Mouse (Mus musculus): ENCODE data around the gene Rbm34. TPM values are rescaled to one million over a fixed set of nuclear protein-coding genes. Genes with fewer than 3 reads are reported as not detected.
"Not testable (repeated sequence)": the region's sequence is repeated elsewhere in the genome, so short reads cannot be mapped to it uniquely, and the experiment has no call there.

The Rbm34 gene
- 14.0 and 25.0 TPM in 2 replicates for polyA plus RNA-seq (2016; fragmentation: Nextera tagmentation; extraction: Ambion mirVana)

- H3K27ac ChIP-seq, result peak within 1 kb of the TSS; percentile 89
- H3K4me1 ChIP-seq, result peaks cover 9% of the 10 kb centered on the region; the same call in 1 of the 2 replicates
- no peaks in the 10 kb centered on the region for H3K27me3 ChIP-seq (ENCODE audit: insufficient read depth, poor library complexity, severe bottlenecking)
- WGBS, result under 1% methylated on average over 50 of the region's 50 CpGs
- H3K36me3 ChIP-seq, result peaks cover 36% of the 10 kb centered on the region
- peak; percentile 96 for DNase-seq (ENCODE audit: low spot score)
- no peaks in the 10 kb centered on the region for H3K9me3 ChIP-seq
- peak within 1 kb of the TSS; percentile 98 for H3K4me3 ChIP-seq
These were observed at the start of gene Rbm34 for GRCm38 (mm10) chr8:126970579-126971313. Gene Rbm34 (minus strand): TSS chr8:126971071.

- WGBS, result 42% methylated on average over 9 of the region's 9 CpGs
- H3K4me1 ChIP-seq, result no peaks in the 10 kb centered on the region
These were observed 40.8 kb upstream of the Rbm34 start for GRCm38 (mm10) chr8:127011668-127012067.

GRCm38 (mm10) chr8:126994506-126994905 is 23.6 kb upstream of the Rbm34 start:
- no peak for DNase-seq (ENCODE audit: low spot score)
- 72% methylated on average over 1 of the region's 1 CpGs for WGBS
- Histone ChIP-seq H3K4me3 (no peak overlapping the region), H3K9me3 (no peaks in the 10 kb centered on the region), H3K27ac (no peak overlapping the region), H3K27me3 (ENCODE audit: insufficient read depth, poor library complexity, severe bottlenecking) (no peaks in the 10 kb centered on the region), H3K4me1 (peaks cover 7% of the 10 kb centered on the region; the same call in 1 of the 2 replicates), H3K36me3 (no peaks in the 10 kb centered on the region)

More at GRCm38 (mm10) chr8:127011668-127012067, 40.8 kb upstream of the Rbm34 start:
- Histone ChIP-seq H3K9me3 (no peaks in the 10 kb centered on the region), H3K27me3 (ENCODE audit: insufficient read depth, poor library complexity, severe bottlenecking) (no peaks in the 10 kb centered on the region), H3K4me3 (no peak overlapping the region), H3K36me3 (no peaks in the 10 kb centered on the region), H3K27ac (no peak overlapping the region)
- no peak for DNase-seq (ENCODE audit: low spot score)

- Histone ChIP-seq H3K4me3 (no peak overlapping the region), H3K27ac (no peak overlapping the region), H3K4me1 (peaks cover 14% of the 10 kb centered on the region; the same call in 1 of the 2 replicates), H3K27me3 (ENCODE audit: insufficient read depth, poor library complexity, severe bottlenecking) (no peaks in the 10 kb centered on the region), H3K36me3 (no peaks in the 10 kb centered on the region), H3K9me3 (no peaks in the 10 kb centered on the region)
- WGBS, result 78% methylated on average over 5 of the region's 5 CpGs
- DNase-seq (ENCODE audit: low spot score), result no peak
These were observed 18.7 kb upstream of the Rbm34 start for GRCm38 (mm10) chr8:126989363-126990153.

- peaks cover 14% of the 10 kb centered on the region; the same call in 1 of the 2 replicates for H3K4me1 ChIP-seq
- no peak for DNase-seq (ENCODE audit: low spot score)
- H3K27me3 ChIP-seq (ENCODE audit: insufficient read depth, poor library complexity, severe bottlenecking), result no peaks in the 10 kb centered on the region
- 47% methylated on average over 16 of the region's 16 CpGs for WGBS
- peak overlapping the region; percentile 31; the same call in 1 of the 2 replicates for H3K4me3 ChIP-seq
- no peaks in the 10 kb centered on the region for H3K9me3 ChIP-seq
- no peaks in the 10 kb centered on the region for H3K36me3 ChIP-seq
- H3K27ac ChIP-seq, result no peak overlapping the region
These were observed 17.6 kb upstream of the Rbm34 start for GRCm38 (mm10) chr8:126988346-126989006.

GRCm38 (mm10) chr8:126986495-126986894 is 15.6 kb upstream of the Rbm34 start:
- peak; percentile 86 for DNase-seq (ENCODE audit: low spot score)
- 4% methylated on average over 12 of the region's 12 CpGs for WGBS
- H3K36me3 ChIP-seq, result no peaks in the 10 kb centered on the region

GRCm38 (mm10) chr8:126980046-126980445 is 9.2 kb upstream of the Rbm34 start:
- H3K4me3 ChIP-seq, result no peak overlapping the region
- H3K9me3 ChIP-seq, result no peaks in the 10 kb centered on the region
- no peaks in the 10 kb centered on the region for H3K36me3 ChIP-seq
- H3K27me3 ChIP-seq (ENCODE audit: insufficient read depth, poor library complexity, severe bottlenecking), result peaks cover 18% of the 10 kb centered on the region
- no peak overlapping the region for H3K27ac ChIP-seq
- WGBS, result 55% methylated on average over 5 of the region's 5 CpGs
- H3K4me1 ChIP-seq, result no peaks in the 10 kb centered on the region
- no peak for DNase-seq (ENCODE audit: low spot score)

More at GRCm38 (mm10) chr8:126986495-126986894, 15.6 kb upstream of the Rbm34 start:
- Histone ChIP-seq H3K9me3 (no peaks in the 10 kb centered on the region), H3K27me3 (ENCODE audit: insufficient read depth, poor library complexity, severe bottlenecking) (no peaks in the 10 kb centered on the region), H3K4me1 (peaks cover 14% of the 10 kb centered on the region; the same call in 1 of the 2 replicates), H3K27ac (no peak overlapping the region), H3K4me3 (no peak overlapping the region)

GRCm38 (mm10) chr8:126979091-126979920 is 8.4 kb upstream of the Rbm34 start:
- Histone ChIP-seq H3K27me3 (ENCODE audit: insufficient read depth, poor library complexity, severe bottlenecking) (peaks cover 18% of the 10 kb centered on the region), H3K27ac (no peak overlapping the region), H3K36me3 (no peaks in the 10 kb centered on the region), H3K9me3 (no peaks in the 10 kb centered on the region), H3K4me3 (peak overlapping the region; percentile 54), H3K4me1 (no peaks in the 10 kb centered on the region)
- WGBS, result 25% methylated on average over 27 of the region's 27 CpGs
- DNase-seq (ENCODE audit: low spot score), result no peak

- not testable (repeated sequence) for DNase-seq (ENCODE audit: low spot score); H3K27ac ChIP-seq; H3K9me3 ChIP-seq; H3K4me1 ChIP-seq; H3K36me3 ChIP-seq
- Histone ChIP-seq H3K4me3 (peak overlapping the region; percentile 54), H3K27me3 (ENCODE audit: insufficient read depth, poor library complexity, severe bottlenecking) (peaks cover 18% of the 10 kb centered on the region)
- 46% methylated on average over 2 of the region's 3 CpGs for WGBS
These were observed 7.7 kb upstream of the Rbm34 start for GRCm38 (mm10) chr8:126978535-126978934.

- Histone ChIP-seq H3K27ac (no peak overlapping the region), H3K4me1 (no peaks in the 10 kb centered on the region), H3K9me3 (no peaks in the 10 kb centered on the region), H3K36me3 (no peaks in the 10 kb centered on the region), H3K27me3 (ENCODE audit: insufficient read depth, poor library complexity, severe bottlenecking) (peaks cover 18% of the 10 kb centered on the region), H3K4me3 (no peak overlapping the region)
- no peak for DNase-seq (ENCODE audit: low spot score)
- 80% methylated on average over 10 of the region's 10 CpGs for WGBS
These were observed 7.2 kb upstream of the Rbm34 start for GRCm38 (mm10) chr8:126978028-126978427.

- H3K4me3 ChIP-seq, result no peak overlapping the region
- no peaks in the 10 kb centered on the region for H3K4me1 ChIP-seq
- H3K36me3 ChIP-seq, result no peaks in the 10 kb centered on the region
- H3K27ac ChIP-seq, result no peak overlapping the region
- no peak for DNase-seq (ENCODE audit: low spot score)
- WGBS, result 67% methylated on average over 8 of the region's 8 CpGs
- H3K27me3 ChIP-seq (ENCODE audit: insufficient read depth, poor library complexity, severe bottlenecking), result peaks cover 18% of the 10 kb centered on the region
- no peaks in the 10 kb centered on the region for H3K9me3 ChIP-seq
These were observed 5.9 kb upstream of the Rbm34 start for GRCm38 (mm10) chr8:126976608-126977348.
